Mouse (Mus musculus): Measurements from ENCODE around the gene Grsf1.

- TF ChIP-seq CTCF (IDR thresholded peaks at IDR 0.05; ENCODE audit: extremely low read depth, insufficient read depth, insufficient read length, insufficient replicate concordance) (no peak), POLR2A (IDR thresholded peaks at IDR 0.05; ENCODE audit: low read depth, low read length) (no peak)
These were observed 14.9 kb upstream of the Grsf1 start for GRCm38 (mm10) chr5:88690681-88691505.
